Mouse (Mus musculus) lung, postnatal 36 days (tissue): ENCODE measurements around the gene Necap2.

Experiments
- DNase-seq: peaks from one replicate; pipeline ENCODE4 v3.0.0; 2022; ENCODE audit warnings: mixed read lengths

The Necap2 gene

GRCm38 (mm10) chr4:141072502-141072901, 5.7 kb downstream of the Necap2 start:
- no peak for DNase-seq

- peak; percentile 79 for DNase-seq
Observed at GRCm38 (mm10) chr4:141069731-141070130, 8.4 kb downstream of the Necap2 start.

GRCm38 (mm10) chr4:141068655-141069054, 9.5 kb downstream of the Necap2 start:
- no peak for DNase-seq

GRCm38 (mm10) chr4:141067516-141068046, 10.6 kb downstream of the Necap2 start:
- no peak for DNase-seq

- peak; percentile 74 for DNase-seq
Observed at GRCm38 (mm10) chr4:141066709-141067515, 11.2 kb downstream of the Necap2 start.

- DNase-seq = peak; percentile 94
Observed at GRCm38 (mm10) chr4:141065123-141065522, 13.0 kb downstream of the Necap2 start.

GRCm38 (mm10) chr4:141064104-141064659, 14.0 kb downstream of the Necap2 start:
- DNase-seq = no peak

GRCm38 (mm10) chr4:141060426-141061301, 17.5 kb downstream of the Necap2 start, which contains the start of gene Crocc:
Gene Crocc (minus strand): TSS chr4:141060550.
- peak; percentile 99 for DNase-seq

GRCm38 (mm10) chr4:141059616-141060425, 18.3 kb downstream of the Necap2 start:
- peak; percentile 25 for DNase-seq

- no peak for DNase-seq
Observed at GRCm38 (mm10) chr4:141058835-141059234, 19.3 kb downstream of the Necap2 start.

- DNase-seq = no peak
Observed at GRCm38 (mm10) chr4:141056970-141057369, 21.2 kb downstream of the Necap2 start.

GRCm38 (mm10) chr4:141053568-141054161, 24.5 kb downstream of the Necap2 start:
- DNase-seq = no peak

- DNase-seq = no peak
Observed at GRCm38 (mm10) chr4:141053138-141053537, 25.0 kb downstream of the Necap2 start.

GRCm38 (mm10) chr4:141052442-141052841, 25.7 kb downstream of the Necap2 start:
- DNase-seq = no peak

GRCm38 (mm10) chr4:141049476-141049835, 28.7 kb downstream of the Necap2 start:
- peak; percentile 32 for DNase-seq

GRCm38 (mm10) chr4:141048810-141049475, 29.2 kb downstream of the Necap2 start:
- no peak for DNase-seq

GRCm38 (mm10) chr4:141044816-141045215, 33.3 kb downstream of the Necap2 start:
- peak; percentile 71 for DNase-seq

- DNase-seq = no peak
Observed at GRCm38 (mm10) chr4:141041117-141041516, 37.0 kb downstream of the Necap2 start.

GRCm38 (mm10) chr4:141033606-141034549, 44.3 kb downstream of the Necap2 start:
- peak; percentile 83 for DNase-seq

- peak; percentile 81 for DNase-seq
Observed at GRCm38 (mm10) chr4:141031733-141032132, 46.4 kb downstream of the Necap2 start.
